Mouse (Mus musculus) liver, embryonic 11.5 days (tissue): Measurements from ENCODE around the gene Macf1. TPM values are rescaled to one million over a fixed set of nuclear protein-coding genes. Genes with fewer than 3 reads are reported as not detected.

Experiments used
- ATAC-seq: fragments of 200-750 bp; cut with Nextera tagmentation; replicated peaks from 2 replicates; pipeline ENCODE4 v1.8.0; 2017; ENCODE audit warnings: moderate number of reproducible peaks, mild to moderate bottlenecking, moderate TSS enrichment, moderate library complexity; ENCODE audit not compliant: low FRiP score
- DNase-seq: peaks from one replicate; pipeline ENCODE4 v3.0.0-alpha.2; 2017; ENCODE audit warnings: low spot score
- H3K27ac ChIP-seq: fragments of 300-500 bp; sonication (generic); 2 replicates; pipeline ENCODE4 v1.5.1; 2014; ENCODE audit warnings: mild to moderate bottlenecking, low read depth, low read length, control low read depth
- H3K27me3 ChIP-seq: fragments of 300-500 bp; sonication (generic); replicated peaks from 2 replicates; pipeline ENCODE4 v1.6.1; 2014; ENCODE audit warnings: low read length, mixed read lengths; ENCODE audit not compliant: control insufficient read depth, insufficient read depth
- H3K36me3 ChIP-seq: fragments of 300-500 bp; sonication (generic); 2 replicates; pipeline ENCODE4 v1.6.1; 2014; ENCODE audit warnings: mild to moderate bottlenecking, low read length, moderate library complexity, mixed read lengths; ENCODE audit not compliant: control insufficient read depth, insufficient read depth
- H3K4me1 ChIP-seq: fragments of 300-500 bp; sonication (generic); replicated peaks from 2 replicates; pipeline ENCODE4 v1.6.1; 2014; ENCODE audit warnings: low read length, mixed read lengths; ENCODE audit not compliant: control insufficient read depth, insufficient read depth
- H3K4me2 ChIP-seq: fragments of 300-500 bp; sonication (generic); 2 replicates; pipeline ENCODE4 v1.6.1; 2014; ENCODE audit warnings: mild to moderate bottlenecking, control low read depth, moderate library complexity
- H3K4me3 ChIP-seq: fragments of 300-500 bp; sonication (generic); 2 replicates; pipeline ENCODE4 v1.5.1; 2014; ENCODE audit warnings: low read depth, low read length, control low read depth
- H3K9ac ChIP-seq: fragments of 300-500 bp; sonication (generic); 2 replicates; pipeline ENCODE4 v1.6.1; 2014; ENCODE audit warnings: low read depth, low read length, control low read depth
- H3K9me3 ChIP-seq: fragments of 300-500 bp; sonication (generic); 2 replicates; pipeline ENCODE4 v1.6.1; 2016; ENCODE audit warnings: low read length, inconsistent platforms, mixed read lengths; ENCODE audit not compliant: control insufficient read depth
- WGBS: fragments of 180-500 bp; shearing (Covaris S2); extraction: QIAGEN DNeasy Blood & Tissue Kit; methylation state at CpG from one replicate; pipeline ENCODE4 v1.1.7; 2014; 5-methylcytosine and 5-hydroxymethylcytosine counted together
- polyA plus RNA-seq: library from polyadenylated mRNA; unstranded; fragments of >200 nt; fragmentation: Nextera tagmentation; extraction: Ambion mirVana; gene quantifications from 2 replicates; pipeline ENCODE4 v1.2.1, GENCODE M21; 2014

Macf1 gene
- polyA plus RNA-seq, 1 experiment from 2014 or later: 36.5 TPM

DNA sequence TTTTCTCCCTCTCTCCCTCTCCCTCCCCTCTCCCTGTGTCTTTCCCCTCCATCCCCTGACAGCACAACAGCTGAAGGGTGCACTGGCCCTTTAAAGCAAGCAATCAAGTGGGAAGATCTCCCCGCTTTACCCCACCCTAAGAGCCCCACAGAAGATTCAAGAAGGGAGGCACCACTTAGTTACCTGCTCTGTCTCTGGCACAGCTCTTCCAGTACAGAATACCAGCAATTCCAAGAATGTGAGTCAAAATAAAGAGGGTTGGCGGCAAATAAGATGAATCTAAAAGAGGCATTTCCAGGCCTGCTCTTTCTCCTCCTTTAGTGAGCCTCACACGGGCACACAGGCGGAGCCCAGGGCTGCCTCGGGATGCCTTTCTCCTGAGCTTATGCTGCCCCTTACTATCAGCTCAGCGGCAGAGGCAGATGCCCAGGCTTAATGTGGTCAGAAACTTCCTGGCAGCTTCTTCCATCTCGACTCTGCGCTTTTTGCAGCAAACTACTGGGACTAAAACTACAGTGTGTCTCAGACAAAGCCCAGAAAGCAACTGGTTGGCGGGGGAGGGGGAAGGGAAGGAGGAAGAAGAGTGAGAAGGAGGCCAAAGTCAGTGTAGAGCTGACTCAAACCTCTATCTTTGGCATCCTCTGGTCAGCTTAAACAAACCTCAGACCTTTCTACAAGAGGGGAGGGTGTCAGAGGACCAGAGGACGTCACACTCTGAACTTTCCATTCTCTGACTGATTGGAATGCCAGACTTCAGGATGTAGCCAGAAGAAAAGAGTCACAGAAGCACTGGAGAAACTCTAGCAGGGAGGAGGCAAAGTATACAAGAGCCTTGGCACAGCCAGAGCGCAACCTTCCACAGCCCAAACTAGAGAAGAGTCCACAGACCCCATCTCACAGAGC is 111.5 kb downstream of the Macf1 start:
- H3K4me3 ChIP-seq: peak overlapping the region; percentile 40
- 10% methylated on average over 11 of the region's 11 CpGs for WGBS
- peak; percentile 82 for ATAC-seq
- H3K4me1 ChIP-seq: peaks cover 32% of the 10 kb centered on the region
- no peaks in the 10 kb centered on the region for H3K27me3 ChIP-seq
- no peaks in the 10 kb centered on the region for H3K36me3 ChIP-seq
- H3K9ac ChIP-seq: peak overlapping the region; percentile 43
- H3K27ac ChIP-seq: peak overlapping the region; percentile 93
- H3K9me3 ChIP-seq: no peaks in the 10 kb centered on the region
- H3K4me2 ChIP-seq: peak overlapping the region; percentile 72
- peak; percentile 57 for DNase-seq

DNA sequence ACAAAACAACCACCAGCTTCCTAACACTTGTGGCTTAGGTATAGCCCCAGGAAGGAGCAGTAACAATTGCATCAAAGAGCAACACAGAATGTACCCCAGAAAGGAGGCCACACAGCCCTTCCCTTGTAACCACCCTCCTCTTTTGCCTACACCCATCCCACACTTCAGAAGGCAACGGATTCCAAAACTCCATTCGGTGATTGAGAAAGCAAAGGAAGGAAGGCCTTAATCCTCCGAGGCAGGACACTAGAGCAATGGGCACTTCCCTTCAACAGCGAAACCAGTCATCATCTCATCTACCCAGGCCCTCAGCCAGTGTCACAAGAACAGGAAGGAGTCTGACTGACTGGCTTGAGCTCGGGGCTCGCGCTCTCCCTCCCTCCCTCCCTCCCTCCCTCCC is 112.3 kb downstream of the Macf1 start:
- Histone ChIP-seq H3K4me2 (peak overlapping the region; percentile 57), H3K9ac (peak overlapping the region; percentile 38), H3K36me3 (no peaks in the 10 kb centered on the region), H3K27me3 (no peaks in the 10 kb centered on the region), H3K27ac (peak overlapping the region; percentile 59), H3K4me3 (peak overlapping the region; percentile 23; the same call in 1 of the 2 replicates), H3K4me1 (peaks cover 27% of the 10 kb centered on the region), H3K9me3 (no peaks in the 10 kb centered on the region)
- DNase-seq (peak; percentile 49), ATAC-seq (peak; percentile 68)
- 5% methylated on average over 7 of the region's 7 CpGs for WGBS

DNA sequence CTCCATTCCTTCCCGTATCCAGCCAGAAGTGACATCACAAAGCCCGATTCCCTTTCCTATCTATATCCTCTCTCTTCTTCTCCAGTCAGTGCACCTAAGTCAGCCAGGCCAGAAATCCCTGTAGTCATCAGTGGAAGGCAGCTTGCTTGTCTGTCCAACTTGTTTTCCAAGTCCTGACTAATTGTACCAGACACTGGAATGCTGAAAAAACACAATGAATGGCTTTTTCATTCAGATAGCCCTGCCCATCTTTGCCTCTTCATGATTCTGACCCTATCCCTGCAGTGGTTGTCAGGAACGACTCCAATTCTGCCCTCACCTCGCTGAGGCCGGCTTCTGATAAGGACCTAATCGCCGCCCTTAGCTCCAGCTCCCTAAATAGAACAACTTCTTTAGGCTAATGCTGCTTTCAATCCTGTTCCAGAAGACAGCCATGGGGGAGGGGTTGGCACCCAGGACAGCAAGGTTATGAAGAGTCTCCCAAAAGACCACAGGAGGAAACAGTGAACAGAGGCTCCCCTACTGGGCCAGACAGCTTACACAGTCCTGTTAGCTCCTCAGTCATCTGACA is 118.8 kb downstream of the Macf1 start:
- DNase-seq: no peak
- Histone ChIP-seq H3K9me3 (no peaks in the 10 kb centered on the region), H3K4me3 (no peak overlapping the region), H3K4me1 (peaks cover 33% of the 10 kb centered on the region), H3K36me3 (no peaks in the 10 kb centered on the region), H3K27me3 (no peaks in the 10 kb centered on the region), H3K9ac (no peak overlapping the region), H3K27ac (peak overlapping the region; percentile 28; the same call in 1 of the 2 replicates), H3K4me2 (peak overlapping the region; percentile 36)
- ATAC-seq: peak; percentile 53; the same call in 1 of the 2 replicates
- WGBS: 14% methylated on average over 7 of the region's 7 CpGs

DNA sequence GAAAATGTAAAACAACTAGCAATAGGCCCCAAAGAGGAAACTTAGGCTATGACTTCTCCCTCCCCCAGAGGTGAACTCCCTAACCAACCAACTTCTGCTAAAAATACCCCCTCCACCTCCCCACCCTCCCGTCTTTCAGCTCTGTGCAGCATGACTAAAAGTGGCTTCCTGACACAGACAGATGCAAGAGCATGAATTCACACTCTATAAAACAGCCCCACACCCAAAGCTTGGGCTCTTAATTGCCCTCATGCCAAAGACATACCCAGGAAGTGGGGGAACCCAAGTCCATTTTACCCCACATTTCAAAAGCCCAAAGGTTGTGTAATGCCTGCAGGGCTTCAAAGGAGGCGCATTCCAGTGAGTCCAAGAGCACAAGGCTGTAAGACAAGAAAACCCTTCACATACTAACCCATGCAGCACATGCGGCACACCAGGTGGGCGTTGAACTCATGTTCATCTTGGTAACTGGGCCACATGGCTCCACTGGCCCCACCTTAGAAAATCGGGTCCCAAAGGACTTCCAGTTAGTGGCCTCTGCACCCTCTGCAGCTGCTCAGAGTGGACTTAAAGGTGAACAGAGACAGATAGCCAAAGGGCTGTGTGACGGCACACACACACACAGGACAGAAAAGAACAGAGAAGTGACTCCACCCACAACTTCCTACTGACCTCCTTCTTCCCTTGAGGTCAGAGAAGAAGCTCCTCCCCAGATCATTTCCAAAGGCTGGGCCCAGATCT is 119.9 kb downstream of the Macf1 start:
- no peaks in the 10 kb centered on the region for H3K27me3 ChIP-seq
- peak overlapping the region; percentile 58 for H3K4me2 ChIP-seq
- peak overlapping the region; percentile 36 for H3K4me3 ChIP-seq
- H3K36me3 ChIP-seq: no peaks in the 10 kb centered on the region
- ATAC-seq: peak; percentile 46
- H3K4me1 ChIP-seq: peaks cover 33% of the 10 kb centered on the region
- H3K27ac ChIP-seq: peak overlapping the region; percentile 59
- H3K9ac ChIP-seq: peak overlapping the region; percentile 48
- WGBS: 41% methylated on average over 6 of the region's 6 CpGs
- no peaks in the 10 kb centered on the region for H3K9me3 ChIP-seq
- DNase-seq: no peak

DNA sequence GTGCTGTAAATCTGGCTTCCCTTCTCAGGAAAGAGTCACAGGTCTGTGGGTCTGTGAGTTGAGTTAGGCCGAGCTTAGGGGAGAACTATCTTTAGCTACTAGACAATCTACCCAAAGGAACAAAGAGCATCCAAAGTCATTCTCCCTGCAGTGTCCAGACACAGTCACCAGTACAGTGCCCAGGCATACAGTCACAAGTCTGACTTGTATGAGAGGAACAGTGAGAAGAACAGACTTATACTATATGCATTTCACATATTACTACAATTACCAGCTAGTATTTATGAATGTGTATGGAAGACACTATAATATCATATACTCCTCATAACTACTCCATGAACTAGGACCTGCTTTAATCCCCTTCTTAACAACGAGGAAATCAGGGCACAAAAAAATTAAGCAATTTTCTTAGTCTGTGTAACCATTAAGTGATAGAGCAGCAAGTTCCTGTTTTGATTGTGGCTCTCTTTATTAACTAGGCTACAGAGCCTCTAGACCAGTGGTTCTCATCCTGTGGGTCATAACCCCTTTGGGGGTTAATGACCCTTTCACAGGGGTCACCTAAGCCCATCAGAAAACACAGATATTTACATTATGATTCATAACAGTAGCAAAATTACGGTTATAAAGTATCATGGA is 121.9 kb downstream of the Macf1 start:
- WGBS: 54% methylated on average over 3 of the region's 3 CpGs
- Histone ChIP-seq H3K4me3 (no peak overlapping the region), H3K4me1 (peaks cover 33% of the 10 kb centered on the region), H3K27me3 (no peaks in the 10 kb centered on the region), H3K9ac (no peak overlapping the region), H3K9me3 (no peaks in the 10 kb centered on the region), H3K27ac (no peak overlapping the region), H3K4me2 (no peak overlapping the region), H3K36me3 (no peaks in the 10 kb centered on the region)
- no peak for ATAC-seq
- no peak for DNase-seq

DNA sequence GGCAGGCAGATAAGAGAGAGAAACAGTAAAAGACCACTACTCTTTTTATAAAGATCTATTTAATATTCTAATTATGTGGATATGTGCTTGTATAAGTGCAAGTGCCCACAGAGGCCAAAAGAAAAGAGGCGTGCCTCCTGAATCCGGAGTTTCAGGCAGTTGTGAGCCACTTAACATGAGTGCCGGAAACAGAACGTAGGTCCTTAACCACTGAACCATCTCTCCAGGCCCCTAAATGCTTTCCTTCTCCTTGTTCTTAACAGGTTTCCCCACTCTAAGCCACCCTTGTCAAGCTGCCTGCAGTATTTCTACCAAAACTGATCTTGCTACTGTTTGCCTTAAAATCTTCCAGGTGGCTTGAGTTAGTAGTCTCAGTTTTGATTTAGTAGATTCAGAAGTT is 123.3 kb downstream of the Macf1 start:
- ATAC-seq (no peak), DNase-seq (no peak)
- H3K27me3 ChIP-seq: no peaks in the 10 kb centered on the region
- no peaks in the 10 kb centered on the region for H3K9me3 ChIP-seq
- WGBS: 92% methylated on average over 4 of the region's 4 CpGs
- H3K9ac ChIP-seq: no peak overlapping the region
- H3K4me1 ChIP-seq: peaks cover 30% of the 10 kb centered on the region
- no peak overlapping the region for H3K4me2 ChIP-seq
- H3K27ac ChIP-seq: no peak overlapping the region
- no peak overlapping the region for H3K4me3 ChIP-seq
- H3K36me3 ChIP-seq: no peaks in the 10 kb centered on the region

DNA sequence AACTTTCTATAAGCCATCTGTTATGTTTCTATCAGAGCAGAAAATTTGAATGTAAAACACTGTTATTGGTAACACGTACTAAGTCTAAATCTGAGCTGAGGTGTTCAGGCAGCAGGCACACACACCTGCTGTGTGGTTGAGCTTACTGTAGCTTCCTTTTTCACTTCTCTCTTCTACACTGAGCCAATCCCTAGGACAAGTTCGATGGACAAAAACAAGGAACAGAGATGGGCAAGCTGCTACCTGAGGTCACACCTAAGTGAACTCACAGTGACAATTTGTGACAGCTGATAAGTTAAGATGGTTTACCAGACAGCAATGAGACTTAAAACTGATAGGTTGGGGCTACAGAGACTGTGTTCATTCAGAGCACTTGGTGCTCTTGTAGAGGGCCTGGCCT is 125.7 kb downstream of the Macf1 start:
- H3K9me3 ChIP-seq: no peaks in the 10 kb centered on the region
- H3K4me2 ChIP-seq: no peak overlapping the region
- no peaks in the 10 kb centered on the region for H3K27me3 ChIP-seq
- H3K27ac ChIP-seq: no peak overlapping the region
- H3K4me1 ChIP-seq: peaks cover 20% of the 10 kb centered on the region
- no peak for DNase-seq
- WGBS: 82% methylated on average over 2 of the region's 2 CpGs
- H3K9ac ChIP-seq: no peak overlapping the region
- ATAC-seq: no peak
- H3K36me3 ChIP-seq: no peaks in the 10 kb centered on the region
- H3K4me3 ChIP-seq: no peak overlapping the region

DNA sequence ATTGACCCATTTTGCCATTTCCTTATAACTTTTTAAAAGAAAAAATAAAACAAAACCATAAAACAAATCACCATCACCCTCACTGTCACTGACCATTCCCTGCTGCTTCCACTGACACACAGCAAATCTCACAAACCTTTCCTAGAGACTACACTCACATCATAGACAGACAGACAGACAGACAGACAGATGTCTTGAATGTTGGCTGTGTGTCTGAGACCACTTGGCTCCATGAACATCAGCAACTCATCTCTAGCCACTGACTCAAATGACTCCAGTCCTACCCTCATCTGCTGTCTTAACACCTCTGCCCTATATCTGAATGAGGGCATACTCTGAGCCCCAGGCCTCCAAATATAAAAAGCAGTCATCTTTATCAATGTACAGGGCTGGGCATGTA is 128.9 kb downstream of the Macf1 start:
- no peak overlapping the region for H3K27ac ChIP-seq
- no peaks in the 10 kb centered on the region for H3K36me3 ChIP-seq
- no peak overlapping the region for H3K4me3 ChIP-seq
- peaks cover 25% of the 10 kb centered on the region for H3K4me1 ChIP-seq
- DNase-seq: no peak
- no peaks in the 10 kb centered on the region for H3K9me3 ChIP-seq
- ATAC-seq: no peak
- H3K9ac ChIP-seq: no peak overlapping the region
- H3K27me3 ChIP-seq: no peaks in the 10 kb centered on the region
- no peak overlapping the region for H3K4me2 ChIP-seq
